Mouse (Mus musculus): ENCODE data around the gene Shc2. TPM values are rescaled to one million over a fixed set of nuclear protein-coding genes. Genes with fewer than 3 reads are reported as not detected.

The Shc2 gene
- polyA plus RNA-seq (2014; fragmentation: Nextera tagmentation; extraction: Ambion mirVana), result 8.1 and 8.4 TPM in 2 replicates

GRCm38 (mm10) chr10:79637128-79638110 lies at the start of gene Shc2:
Shc2 (minus strand) TSS chr10:79637918.
- under 1% methylated on average over 116 of the region's 116 CpGs for WGBS
- peak within 1 kb of the TSS; percentile 51 for H3K27ac ChIP-seq (ENCODE audit: low read depth)
- peak; percentile 76 for ATAC-seq (replicated peaks; ENCODE audit: low FRiP score, low TSS enrichment, low read depth)
- peak; percentile 83 for DNase-seq (ENCODE audit: low spot score)
- H3K9me3 ChIP-seq (ENCODE audit: control insufficient read depth, low read length), result no peaks in the 10 kb centered on the region
- peaks cover 12% of the 10 kb centered on the region for H3K4me1 ChIP-seq (replicated peaks; ENCODE audit: control insufficient read depth, insufficient read depth, low read length)
- H3K36me3 ChIP-seq (ENCODE audit: control insufficient read depth, insufficient read depth, low read length), result no peaks in the 10 kb centered on the region
- no peaks in the 10 kb centered on the region for H3K27me3 ChIP-seq (replicated peaks; ENCODE audit: control insufficient read depth, insufficient read depth, low read length)
- peak within 1 kb of the TSS; percentile 78 for H3K9ac ChIP-seq (ENCODE audit: low read length)
- peak within 1 kb of the TSS; percentile 61 for H3K4me3 ChIP-seq (ENCODE audit: low read depth, low read length)
- H3K4me2 ChIP-seq (ENCODE audit: low read length), result peak within 1 kb of the TSS; percentile 87

- no peak for DNase-seq (ENCODE audit: low spot score)
- Histone ChIP-seq H3K36me3 (ENCODE audit: control insufficient read depth, insufficient read depth, low read length) (peaks cover 51% of the 10 kb centered on the region), H3K4me3 (ENCODE audit: low read depth, low read length) (no peak overlapping the region), H3K27ac (ENCODE audit: low read depth) (no peak overlapping the region), H3K9ac (ENCODE audit: low read length) (no peak overlapping the region), H3K4me1 (replicated peaks; ENCODE audit: control insufficient read depth, insufficient read depth, low read length) (peaks cover 9% of the 10 kb centered on the region), H3K4me2 (ENCODE audit: low read length) (no peak overlapping the region), H3K27me3 (replicated peaks; ENCODE audit: control insufficient read depth, insufficient read depth, low read length) (no peaks in the 10 kb centered on the region), H3K9me3 (ENCODE audit: control insufficient read depth, low read length) (no peaks in the 10 kb centered on the region)
- 94% methylated on average over 6 of the region's 6 CpGs for WGBS
- ATAC-seq (replicated peaks; ENCODE audit: low FRiP score, low TSS enrichment, low read depth), result no peak
Observed at GRCm38 (mm10) chr10:79687513-79687912, 49.8 kb upstream of the Shc2 start.

- no peak overlapping the region for H3K9ac ChIP-seq (ENCODE audit: low read length)
- 91% methylated on average over 1 of the region's 1 CpGs for WGBS
- H3K4me3 ChIP-seq (ENCODE audit: low read depth, low read length), result no peak overlapping the region
- no peaks in the 10 kb centered on the region for H3K27me3 ChIP-seq (replicated peaks; ENCODE audit: control insufficient read depth, insufficient read depth, low read length)
- H3K9me3 ChIP-seq (ENCODE audit: control insufficient read depth, low read length), result no peaks in the 10 kb centered on the region
- no peak overlapping the region for H3K27ac ChIP-seq (ENCODE audit: low read depth)
- peaks cover 9% of the 10 kb centered on the region for H3K4me1 ChIP-seq (replicated peaks; ENCODE audit: control insufficient read depth, insufficient read depth, low read length)
- ATAC-seq (replicated peaks; ENCODE audit: low FRiP score, low TSS enrichment, low read depth) (no peak), DNase-seq (ENCODE audit: low spot score) (no peak)
- no peak overlapping the region for H3K4me2 ChIP-seq (ENCODE audit: low read length)
- peaks cover 51% of the 10 kb centered on the region for H3K36me3 ChIP-seq (ENCODE audit: control insufficient read depth, insufficient read depth, low read length)
Observed at GRCm38 (mm10) chr10:79686691-79687090, 49.0 kb upstream of the Shc2 start.

GRCm38 (mm10) chr10:79686219-79686618 lies 48.5 kb upstream of the Shc2 start:
- DNase-seq (ENCODE audit: low spot score), result no peak
- ATAC-seq (replicated peaks; ENCODE audit: low FRiP score, low TSS enrichment, low read depth), result no peak
- Histone ChIP-seq H3K9me3 (ENCODE audit: control insufficient read depth, low read length) (no peaks in the 10 kb centered on the region), H3K9ac (ENCODE audit: low read length) (no peak overlapping the region), H3K27me3 (replicated peaks; ENCODE audit: control insufficient read depth, insufficient read depth, low read length) (no peaks in the 10 kb centered on the region), H3K36me3 (ENCODE audit: control insufficient read depth, insufficient read depth, low read length) (peaks cover 51% of the 10 kb centered on the region), H3K4me1 (replicated peaks; ENCODE audit: control insufficient read depth, insufficient read depth, low read length) (peaks cover 9% of the 10 kb centered on the region), H3K4me3 (ENCODE audit: low read depth, low read length) (no peak overlapping the region), H3K27ac (ENCODE audit: low read depth) (no peak overlapping the region), H3K4me2 (ENCODE audit: low read length) (no peak overlapping the region)
- 86% methylated on average over 2 of the region's 2 CpGs for WGBS

GRCm38 (mm10) chr10:79684770-79685600 lies 47.3 kb upstream of the Shc2 start:
- Histone ChIP-seq H3K27ac (ENCODE audit: low read depth) (no peak overlapping the region), H3K4me3 (ENCODE audit: low read depth, low read length) (no peak overlapping the region), H3K36me3 (ENCODE audit: control insufficient read depth, insufficient read depth, low read length) (peaks cover 51% of the 10 kb centered on the region), H3K4me2 (ENCODE audit: low read length) (no peak overlapping the region), H3K9ac (ENCODE audit: low read length) (no peak overlapping the region), H3K27me3 (replicated peaks; ENCODE audit: control insufficient read depth, insufficient read depth, low read length) (no peaks in the 10 kb centered on the region), H3K4me1 (replicated peaks; ENCODE audit: control insufficient read depth, insufficient read depth, low read length) (peaks cover 15% of the 10 kb centered on the region), H3K9me3 (ENCODE audit: control insufficient read depth, low read length) (no peaks in the 10 kb centered on the region)
- 94% methylated on average over 25 of the region's 25 CpGs for WGBS
- DNase-seq (ENCODE audit: low spot score), result no peak
- ATAC-seq (replicated peaks; ENCODE audit: low FRiP score, low TSS enrichment, low read depth), result no peak

- no peaks in the 10 kb centered on the region for H3K9me3 ChIP-seq (ENCODE audit: control insufficient read depth, low read length)
- H3K36me3 ChIP-seq (ENCODE audit: control insufficient read depth, insufficient read depth, low read length), result peaks cover 48% of the 10 kb centered on the region
- DNase-seq (ENCODE audit: low spot score), result no peak
- 81% methylated on average over 6 of the region's 6 CpGs for WGBS
- H3K4me1 ChIP-seq (replicated peaks; ENCODE audit: control insufficient read depth, insufficient read depth, low read length), result peaks cover 15% of the 10 kb centered on the region
- H3K4me3 ChIP-seq (ENCODE audit: low read depth, low read length), result peak overlapping the region; percentile 80
- peak overlapping the region; percentile 74 for H3K4me2 ChIP-seq (ENCODE audit: low read length)
- H3K27ac ChIP-seq (ENCODE audit: low read depth), result no peak overlapping the region
- H3K9ac ChIP-seq (ENCODE audit: low read length), result peak overlapping the region; percentile 75
- ATAC-seq (replicated peaks; ENCODE audit: low FRiP score, low TSS enrichment, low read depth), result no peak
- H3K27me3 ChIP-seq (replicated peaks; ENCODE audit: control insufficient read depth, insufficient read depth, low read length), result no peaks in the 10 kb centered on the region
Observed at GRCm38 (mm10) chr10:79683726-79684640, 46.3 kb upstream of the Shc2 start.

GRCm38 (mm10) chr10:79682916-79683582 lies 45.3 kb upstream of the Shc2 start:
- H3K9ac ChIP-seq (ENCODE audit: low read length), result peak overlapping the region; percentile 75
- ATAC-seq (replicated peaks; ENCODE audit: low FRiP score, low TSS enrichment, low read depth), result no peak
- no peaks in the 10 kb centered on the region for H3K9me3 ChIP-seq (ENCODE audit: control insufficient read depth, low read length)
- DNase-seq (ENCODE audit: low spot score), result peak; percentile 88
- H3K27me3 ChIP-seq (replicated peaks; ENCODE audit: control insufficient read depth, insufficient read depth, low read length), result no peaks in the 10 kb centered on the region
- 6% methylated on average over 10 of the region's 10 CpGs for WGBS
- H3K27ac ChIP-seq (ENCODE audit: low read depth), result peak overlapping the region; percentile 55
- H3K4me2 ChIP-seq (ENCODE audit: low read length), result peak overlapping the region; percentile 74
- peak overlapping the region; percentile 80 for H3K4me3 ChIP-seq (ENCODE audit: low read depth, low read length)
- H3K36me3 ChIP-seq (ENCODE audit: control insufficient read depth, insufficient read depth, low read length), result peaks cover 39% of the 10 kb centered on the region
- peaks cover 15% of the 10 kb centered on the region for H3K4me1 ChIP-seq (replicated peaks; ENCODE audit: control insufficient read depth, insufficient read depth, low read length)
